In the genomic region with DNA sequence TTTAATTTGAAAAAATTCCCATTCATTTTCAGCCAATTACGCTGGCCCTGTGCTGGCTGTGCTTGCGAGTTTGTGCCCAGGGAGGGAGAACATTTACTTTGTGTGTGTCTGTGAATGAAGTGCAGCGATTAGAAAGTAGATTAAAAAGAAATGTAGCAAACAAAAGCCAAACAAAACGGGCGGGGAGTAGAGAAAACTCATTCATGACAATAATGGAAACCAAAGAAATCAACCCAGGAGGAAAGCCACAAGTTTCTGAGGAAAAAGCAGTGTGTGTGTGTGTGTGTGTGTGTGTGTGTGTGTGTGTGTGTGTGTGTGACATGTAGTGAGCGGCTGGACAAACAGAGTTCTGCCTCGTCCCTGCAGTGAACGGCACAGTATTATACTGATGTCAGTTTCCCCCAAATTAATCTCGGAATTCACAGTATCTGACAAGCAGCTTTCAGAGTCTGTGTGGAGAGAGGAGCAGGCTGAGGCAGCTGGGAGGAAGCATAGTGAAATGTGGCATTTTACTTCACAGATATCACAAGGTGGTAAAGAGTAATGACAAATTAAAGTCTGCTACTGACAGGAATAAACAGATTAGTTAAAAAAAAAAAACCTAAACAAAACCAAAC, we compare ENCODE assay signal across 17 mouse cellular contexts. TPM values are rescaled to one million over a fixed set of nuclear protein-coding genes. Genes with fewer than 3 reads are reported as not detected.
DNase-seq lines count a peak whose midpoint lies in the region; ATAC-seq and TF ChIP-seq lines count a peak whose summit lies in the region.
"Had no signal": no experiment of that assay in that cellular context is flagged by ENCODE, and none has a peak within 500 bp of the region (broad histone marks: within the 10 kb centered on the region; RNA-seq: fewer than 3 reads in every experiment).

No protein-coding gene starts in this region.

- peak; percentile 41; the same call in 1 of the 2 replicates for ATAC-seq in neural tube, embryonic 11.5 days (ENCODE audit: insufficient read depth, low FRiP score, low TSS enrichment)
- ATAC-seq in forebrain, postnatal 0 days = peak; percentile 24; the same call in 1 of the 2 replicates
- no peak for ATAC-seq in limb, embryonic 12.5 days (ENCODE audit: insufficient number of reproducible peaks, insufficient read depth, low FRiP score, low TSS enrichment, low read depth)
- ATAC-seq in neural tube, embryonic 13.5 days (ENCODE audit: low read depth) = no peak
- ATAC-seq: liver, embryonic 12.5 days had no signal

- H3K4me2 ChIP-seq in neural tube, embryonic 11.5 days (ENCODE audit: low read depth) = no peak overlapping the region
- 0 out of 2 replicates have a peak overlapping the region, but pooled peaks have one; percentile 0 for H3K4me2 ChIP-seq in forebrain, postnatal 0 days (ENCODE audit: low read depth)
- peak overlapping the region; percentile 11; the same call in 1 of the 2 replicates for H3K4me2 ChIP-seq in limb, embryonic 12.5 days
- 0 out of 2 replicates have a peak overlapping the region, but pooled peaks have one; percentile 0 for H3K4me2 ChIP-seq in neural tube, embryonic 13.5 days
- H3K4me2 ChIP-seq: heart, embryonic 12.5 days had no signal

- no peak for DNase-seq in neural tube, embryonic 11.5 days (ENCODE audit: low spot score)
- no peak for DNase-seq in neural tube, embryonic 10.5 days (ENCODE audit: extremely low spot score, low spot score)
- no peak for DNase-seq in forebrain, postnatal 0 days
- no peak for DNase-seq in cerebellum, adult 11-12 months
- no peak for DNase-seq in frontal cortex, postnatal 10 days (ENCODE audit: low spot score in 2 of 2)
- no peak for DNase-seq in right cerebral cortex, postnatal 25 days
- DNase-seq: adrenal gland, adult 8-10 months; cerebellum, postnatal 36 days; gastrocnemius, postnatal 25 days; kidney, postnatal 10 days; lung, postnatal 14 days had no signal

- H3K9me3 ChIP-seq in neural tube, embryonic 11.5 days (ENCODE audit: control insufficient read depth, low read length) = no peaks in the 10 kb centered on the region
- H3K9me3 ChIP-seq in forebrain, postnatal 0 days (ENCODE audit: low read length) = no peaks in the 10 kb centered on the region
- no peaks in the 10 kb centered on the region for H3K9me3 ChIP-seq in limb, embryonic 12.5 days
- no peaks in the 10 kb centered on the region for H3K9me3 ChIP-seq in neural tube, embryonic 13.5 days
- H3K9me3 ChIP-seq: heart, embryonic 12.5 days; liver, embryonic 12.5 days had no signal

- no peaks in the 10 kb centered on the region for H3K27me3 ChIP-seq in neural tube, embryonic 11.5 days (ENCODE audit: control insufficient read depth, insufficient read depth, low read length)
- H3K27me3 ChIP-seq in forebrain, postnatal 0 days (ENCODE audit: insufficient read depth, low read length) = no peaks in the 10 kb centered on the region
- H3K27me3 ChIP-seq in limb, embryonic 12.5 days = no peaks in the 10 kb centered on the region
- no peaks in the 10 kb centered on the region for H3K27me3 ChIP-seq in neural tube, embryonic 13.5 days
- H3K27me3 ChIP-seq: heart, embryonic 12.5 days had no signal

- WGBS in neural tube, embryonic 11.5 days = 52% methylated on average over 9 of the region's 9 CpGs
- 12% methylated on average over 9 of the region's 9 CpGs for WGBS in forebrain, postnatal 0 days
- 38% methylated on average over 9 of the region's 9 CpGs for WGBS in limb, embryonic 12.5 days
- 23% methylated on average over 9 of the region's 9 CpGs for WGBS in neural tube, embryonic 13.5 days

- H3K9ac ChIP-seq in neural tube, embryonic 11.5 days (ENCODE audit: low read length) = peak overlapping the region; percentile 14
- no peak overlapping the region for H3K9ac ChIP-seq in forebrain, postnatal 0 days
- H3K9ac ChIP-seq in limb, embryonic 12.5 days (replicated peaks) = no peak overlapping the region
- H3K9ac ChIP-seq in neural tube, embryonic 13.5 days = peak overlapping the region; percentile 27; the same call in 1 of the 2 replicates
- H3K9ac ChIP-seq: heart, embryonic 12.5 days; liver, embryonic 12.5 days had no signal

- TF ChIP-seq CTCF in forebrain, postnatal 0 days (IDR thresholded peaks at IDR 0.05; ENCODE audit: low read depth) = no peak

- no peaks in the 10 kb centered on the region; the same call in 1 of the 2 replicates for H3K36me3 ChIP-seq in neural tube, embryonic 11.5 days (ENCODE audit: control insufficient read depth, insufficient read depth, low read length)
- H3K36me3 ChIP-seq in forebrain, postnatal 0 days (ENCODE audit: insufficient read depth) = peaks cover 5% of the 10 kb centered on the region; the same call in 1 of the 2 replicates
- peaks cover 7% of the 10 kb centered on the region; the same call in 1 of the 2 replicates for H3K36me3 ChIP-seq in limb, embryonic 12.5 days
- H3K36me3 ChIP-seq in neural tube, embryonic 13.5 days = no peaks in the 10 kb centered on the region

- H3K27ac ChIP-seq in neural tube, embryonic 11.5 days (ENCODE audit: low read depth, low read length) = peak overlapping the region; percentile 58
- H3K27ac ChIP-seq in forebrain, postnatal 0 days (ENCODE audit: low read depth, low read length) = peak overlapping the region; percentile 60
- H3K27ac ChIP-seq in limb, embryonic 12.5 days = peak overlapping the region; percentile 36
- H3K27ac ChIP-seq in neural tube, embryonic 13.5 days (replicated peaks) = 0 out of 2 replicates have a peak overlapping the region, but pooled peaks have one; percentile 57
- H3K27ac ChIP-seq: liver, embryonic 12.5 days had no signal

- H3K4me1 ChIP-seq in neural tube, embryonic 11.5 days (ENCODE audit: control insufficient read depth, insufficient read depth, low read length) = peaks cover 27% of the 10 kb centered on the region
- peaks cover 44% of the 10 kb centered on the region for H3K4me1 ChIP-seq in forebrain, postnatal 0 days (ENCODE audit: insufficient read depth)
- H3K4me1 ChIP-seq in limb, embryonic 12.5 days (replicated peaks) = peaks cover 84% of the 10 kb centered on the region
- H3K4me1 ChIP-seq in neural tube, embryonic 13.5 days (replicated peaks) = peaks cover 77% of the 10 kb centered on the region

- no peak overlapping the region for H3K4me3 ChIP-seq in neural tube, embryonic 11.5 days (ENCODE audit: low read depth, low read length)
- no peak overlapping the region for H3K4me3 ChIP-seq in forebrain, postnatal 0 days (ENCODE audit: low read depth, low read length)
- H3K4me3 ChIP-seq in limb, embryonic 12.5 days (replicated peaks) = no peak overlapping the region
- no peak overlapping the region for H3K4me3 ChIP-seq in neural tube, embryonic 13.5 days
- H3K4me3 ChIP-seq: erythroblast, embryonic 14.5 days; heart, embryonic 12.5 days; left cerebral cortex, adult 2 months; liver, embryonic 12.5 days had no signal

RNA-seq across cellular contexts. Expression of gene Nnat, which starts 18.8 kb away (rescaled TPM):
- 1,357 and 1,505 TPM in 2 replicates for polyA plus RNA-seq in neural tube, embryonic 11.5 days (2014; fragmentation: Nextera tagmentation; extraction: Ambion mirVana)
- 4,630 and 7,303 TPM in 2 replicates for total RNA-seq in forebrain, postnatal 0 days (2014; rRNA removed)
- 6,353 and 7,049 TPM in 2 replicates for polyA plus RNA-seq in forebrain, postnatal 0 days (2015; fragmentation: Nextera tagmentation; extraction: Ambion mirVana)
- 1,818 and 1,932 TPM in 2 replicates for polyA plus RNA-seq in limb, embryonic 12.5 days (2016; fragmentation: Nextera tagmentation; extraction: Ambion mirVana)
- 4,054 and 4,218 TPM in 2 replicates for polyA plus RNA-seq in neural tube, embryonic 13.5 days (2015; fragmentation: Nextera tagmentation; extraction: Ambion mirVana)

RNA-seq across cellular contexts. Expression of gene Blcap, which starts 30.0 kb away (rescaled TPM):
- 99.5 and 105 TPM in 2 replicates for polyA plus RNA-seq in neural tube, embryonic 11.5 days (2014; fragmentation: Nextera tagmentation; extraction: Ambion mirVana)
- total RNA-seq in forebrain, postnatal 0 days (2014; rRNA removed) = 166 and 208 TPM in 2 replicates
- 231 and 295 TPM in 2 replicates for polyA plus RNA-seq in forebrain, postnatal 0 days (2015; fragmentation: Nextera tagmentation; extraction: Ambion mirVana)
- 68.7 and 69.3 TPM in 2 replicates for polyA plus RNA-seq in limb, embryonic 12.5 days (2016; fragmentation: Nextera tagmentation; extraction: Ambion mirVana)
- polyA plus RNA-seq in neural tube, embryonic 13.5 days (2015; fragmentation: Nextera tagmentation; extraction: Ambion mirVana) = 165 TPM in 2 replicates

Comparison
In these comparisons a context has a peak if more than half of its experiments do, and no peak if none do; other contexts are left out.
1. ATAC-seq: peak in neural tube, embryonic 11.5 days (single experiment) and forebrain, postnatal 0 days (single experiment); none in limb, embryonic 12.5 days (single experiment) and neural tube, embryonic 13.5 days (single experiment).
2. H3K9ac ChIP-seq: peak in neural tube, embryonic 11.5 days (single experiment) and neural tube, embryonic 13.5 days (single experiment); none in forebrain, postnatal 0 days (single experiment) and limb, embryonic 12.5 days (single experiment).
3. Peak in every context shown above with its lines, with median percentiles within 50 percentile points of each other: H3K27ac ChIP-seq.